Mouse (Mus musculus) cerebellum, adult 9-11 months (tissue): Measurements from ENCODE around the gene Epb41l5.

Experiments used
- DNase-seq: peaks from one replicate; pipeline ENCODE4 v3.0.0; 2022

Epb41l5 gene

GRCm38 (mm10) chr1:119530941-119531340 lies 117.9 kb downstream of the Epb41l5 start:
- no peak for DNase-seq

GRCm38 (mm10) chr1:119525689-119526591 lies 122.9 kb downstream of the Epb41l5 start, which contains the start of gene Tmem185b:
TSS of gene Tmem185b (plus strand) at chr1:119526160.
- DNase-seq = peak; percentile 91

DNA sequence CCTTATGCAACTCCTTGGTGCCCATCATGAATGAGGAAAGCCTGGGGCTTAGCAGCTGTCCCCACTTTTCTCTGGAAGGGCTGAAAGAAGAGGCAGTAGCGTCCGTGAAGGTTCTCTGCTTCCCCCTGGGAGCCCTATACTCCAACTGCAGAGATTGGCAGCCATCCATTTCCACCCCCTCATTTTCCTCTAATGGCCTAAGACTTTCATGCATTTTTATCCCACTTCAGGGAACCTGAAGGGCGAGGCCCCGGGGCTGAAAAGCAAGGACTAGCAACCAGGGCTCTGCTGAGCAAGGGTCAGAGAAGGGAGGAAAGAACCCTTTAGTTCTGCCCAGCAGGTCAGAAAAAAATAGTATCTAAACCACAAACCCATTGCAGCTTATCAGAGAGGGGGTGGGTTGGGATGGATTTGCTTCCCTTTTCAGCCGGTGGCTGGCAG lies 123.8 kb downstream of the Epb41l5 start:
- DNase-seq = peak; percentile 56

DNA sequence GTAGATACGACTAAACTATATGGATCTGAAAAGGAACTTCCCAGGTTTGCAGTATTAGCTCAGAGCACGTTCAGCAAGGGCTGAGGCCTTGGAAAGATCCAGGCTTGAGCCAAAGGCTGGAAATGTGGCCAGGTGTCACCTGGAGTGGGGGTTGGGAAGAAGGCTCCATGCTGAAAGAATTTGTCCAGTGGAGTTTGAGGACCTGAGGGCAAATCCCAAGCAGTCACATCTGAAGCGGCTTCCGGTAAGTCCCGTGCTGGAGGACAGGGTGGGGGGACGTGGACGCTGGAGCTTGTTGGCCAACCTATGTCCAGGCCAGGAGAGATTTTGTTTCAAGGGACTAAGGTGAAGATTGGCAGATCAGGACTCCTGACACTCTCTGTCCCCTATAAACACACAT lies 125.0 kb downstream of the Epb41l5 start:
- DNase-seq = no peak

- DNase-seq = no peak
Measured at GRCm38 (mm10) chr1:119523369-119523768, 125.4 kb downstream of the Epb41l5 start.

- DNase-seq = no peak
Measured at GRCm38 (mm10) chr1:119522726-119523125, 126.1 kb downstream of the Epb41l5 start.

DNA sequence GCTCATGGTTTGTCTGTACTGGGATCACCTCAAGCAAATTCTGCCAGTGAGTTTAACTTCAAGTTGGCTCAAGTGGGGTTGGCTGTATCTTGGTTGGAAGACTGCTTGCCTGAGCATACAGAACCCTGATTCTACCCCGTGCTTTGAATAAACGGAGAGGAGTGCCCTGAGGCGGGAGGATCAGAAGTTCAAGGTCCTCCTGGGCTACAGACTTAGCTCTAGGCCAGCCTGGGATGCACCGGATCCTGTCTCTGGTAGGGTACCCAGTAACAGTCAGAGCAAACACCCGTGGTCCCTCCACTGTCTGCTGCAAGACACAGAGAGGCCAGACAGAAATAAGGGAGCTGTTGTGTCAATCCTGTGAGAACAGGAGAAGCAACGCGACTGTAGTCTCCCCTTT lies 127.1 kb downstream of the Epb41l5 start:
- DNase-seq = no peak

- no peak for DNase-seq
Measured at GRCm38 (mm10) chr1:119521029-119521428, 127.8 kb downstream of the Epb41l5 start.

DNA sequence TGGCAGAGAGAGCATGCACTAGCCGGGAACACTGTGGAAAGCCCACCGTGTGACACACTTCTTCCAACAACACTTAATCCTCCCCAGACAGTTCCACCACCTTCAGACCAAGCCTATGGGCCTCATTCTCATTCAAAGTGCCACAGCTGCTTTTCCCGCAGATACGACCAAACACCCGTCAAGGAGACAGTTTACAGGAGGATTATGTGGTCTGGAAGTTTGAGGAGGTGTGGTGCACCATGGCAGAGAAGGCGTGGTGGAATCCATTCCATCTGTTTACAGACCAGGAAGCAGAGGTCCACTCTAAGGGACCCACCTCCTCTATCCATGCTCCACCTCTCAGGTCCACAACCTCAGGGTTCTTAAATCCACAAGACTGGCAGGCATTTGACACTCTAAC lies 129.5 kb downstream of the Epb41l5 start:
- no peak for DNase-seq

DNA sequence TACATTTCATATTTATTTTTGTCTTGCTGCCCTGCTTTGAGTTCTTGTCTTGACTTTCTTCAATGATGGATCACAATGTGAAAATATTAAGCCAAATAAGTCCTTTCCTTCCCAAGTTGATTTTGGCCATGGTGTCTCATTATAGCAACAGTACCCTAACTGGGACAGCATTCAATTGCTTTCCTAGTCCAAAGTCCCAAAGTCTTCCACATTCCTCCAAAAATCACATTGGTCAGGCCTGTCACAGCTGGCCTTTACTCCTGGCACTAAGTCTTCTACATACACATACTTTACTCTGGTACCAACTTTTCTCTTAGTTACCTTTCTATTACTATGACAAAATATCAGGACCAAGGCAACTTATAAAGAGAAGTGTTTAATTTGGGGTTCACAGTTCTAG lies 130.0 kb downstream of the Epb41l5 start:
- no peak for DNase-seq

DNA sequence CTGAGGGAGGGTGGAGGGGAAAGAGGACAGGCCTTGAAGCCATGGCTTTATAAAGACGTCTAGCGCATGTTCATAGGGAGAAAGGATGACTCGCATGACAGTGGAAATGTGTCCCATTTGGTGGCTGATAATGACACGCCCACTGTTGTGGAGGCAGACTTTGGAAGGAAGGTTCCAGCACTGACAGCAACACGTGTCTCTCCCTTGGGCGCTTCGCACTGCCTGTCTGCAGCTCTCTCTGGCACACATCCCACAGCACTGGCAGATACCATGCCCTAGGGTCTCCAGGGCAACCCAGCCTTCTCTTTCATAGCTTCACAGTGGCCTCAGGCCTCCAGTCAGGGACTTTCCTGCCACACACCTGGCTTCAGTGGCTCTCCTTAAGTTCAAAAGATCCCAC lies 130.7 kb downstream of the Epb41l5 start:
- no peak for DNase-seq

DNA sequence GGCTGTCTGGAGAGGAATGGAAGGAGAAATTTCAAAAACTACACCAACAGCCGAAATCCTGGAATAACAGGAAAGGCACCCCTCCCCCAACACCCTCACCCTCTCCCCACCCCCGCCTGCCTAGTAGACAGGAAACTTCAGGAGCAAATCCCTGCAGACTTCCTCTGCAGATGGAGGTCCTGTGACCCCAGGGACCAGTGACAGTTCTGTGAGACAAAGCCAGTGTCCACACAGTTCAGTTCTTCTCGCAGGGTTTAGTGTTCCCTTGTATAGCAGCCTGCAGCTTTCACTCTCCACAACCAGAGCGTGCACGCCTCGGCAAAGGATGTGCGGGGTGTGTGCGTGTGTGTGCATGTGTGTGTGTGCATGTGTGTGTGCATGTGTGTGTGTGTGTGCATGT lies 137.9 kb downstream of the Epb41l5 start:
- no peak for DNase-seq

DNA sequence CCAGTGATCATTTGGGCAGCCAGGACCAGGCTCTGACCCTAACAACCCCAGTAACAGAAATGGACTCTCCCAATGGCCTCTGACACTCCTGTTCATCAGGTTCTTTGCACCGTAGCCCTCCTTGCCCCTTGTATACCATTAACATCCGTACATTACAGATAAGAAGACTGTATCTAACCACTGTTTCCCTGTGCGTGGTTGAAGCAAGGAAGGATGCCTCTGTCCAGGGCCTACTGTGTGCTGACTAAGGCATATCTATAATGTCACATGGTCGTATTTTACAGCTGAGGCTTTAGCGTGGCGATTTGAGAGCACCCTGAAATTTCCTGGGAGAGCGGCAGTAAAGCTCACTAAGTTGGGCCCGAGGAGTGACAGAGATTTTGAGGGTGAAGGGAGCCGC lies 138.4 kb downstream of the Epb41l5 start:
- no peak for DNase-seq

GRCm38 (mm10) chr1:119509474-119509873 lies 139.3 kb downstream of the Epb41l5 start:
- DNase-seq = no peak

GRCm38 (mm10) chr1:119508548-119508947 lies 140.3 kb downstream of the Epb41l5 start:
- DNase-seq = no peak

- no peak for DNase-seq
Measured at GRCm38 (mm10) chr1:119505951-119506350, 142.8 kb downstream of the Epb41l5 start.

DNA sequence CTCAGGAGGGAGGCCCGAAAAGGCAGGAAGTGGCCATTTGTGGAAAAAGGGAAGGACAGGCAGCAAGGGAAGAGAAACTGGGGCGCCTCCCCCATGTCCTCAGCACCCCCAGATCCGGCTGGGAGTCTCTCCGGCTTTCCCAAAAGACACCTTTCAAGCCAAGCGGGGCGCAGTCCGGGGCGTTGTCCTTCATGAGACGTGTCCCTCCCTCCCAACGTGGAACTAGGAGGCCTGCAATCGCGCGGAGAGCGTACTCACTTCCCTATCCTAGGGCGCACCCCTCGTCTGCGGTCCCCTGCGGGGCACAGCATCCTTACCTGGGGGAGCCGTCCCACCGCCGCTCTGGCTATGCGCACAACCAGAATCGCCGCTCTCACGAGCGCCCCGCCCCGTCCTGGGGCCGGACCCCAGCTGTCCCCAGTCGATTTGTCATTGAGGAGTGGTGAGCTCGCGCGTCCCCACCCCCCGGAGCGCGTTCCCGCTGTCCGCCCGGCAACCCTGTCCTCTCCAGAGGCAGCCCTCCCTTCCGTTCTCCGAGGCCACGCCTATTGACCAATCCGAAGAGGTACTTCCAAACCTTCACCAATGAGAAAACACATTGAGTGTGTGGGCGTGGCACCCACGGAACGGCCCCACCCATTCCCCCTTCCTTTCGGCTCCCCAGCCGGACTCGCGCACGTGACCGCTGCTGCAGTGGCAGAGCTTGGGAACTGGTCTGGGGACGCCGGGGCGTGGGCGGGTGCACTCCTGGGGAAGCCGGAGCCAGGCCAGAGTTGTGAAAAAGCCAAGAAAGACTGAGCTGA lies 144.3 kb downstream of the Epb41l5 start, which contains the start of gene Ralb:
TSS of gene Ralb (minus strand) at position 535 of the 803 bp plus-strand sequence.
- DNase-seq = peak; percentile 98

- DNase-seq = no peak
Measured at GRCm38 (mm10) chr1:119503808-119504207, 145.0 kb downstream of the Epb41l5 start.

- no peak for DNase-seq
Measured at GRCm38 (mm10) chr1:119503181-119503580, 145.6 kb downstream of the Epb41l5 start.

DNA sequence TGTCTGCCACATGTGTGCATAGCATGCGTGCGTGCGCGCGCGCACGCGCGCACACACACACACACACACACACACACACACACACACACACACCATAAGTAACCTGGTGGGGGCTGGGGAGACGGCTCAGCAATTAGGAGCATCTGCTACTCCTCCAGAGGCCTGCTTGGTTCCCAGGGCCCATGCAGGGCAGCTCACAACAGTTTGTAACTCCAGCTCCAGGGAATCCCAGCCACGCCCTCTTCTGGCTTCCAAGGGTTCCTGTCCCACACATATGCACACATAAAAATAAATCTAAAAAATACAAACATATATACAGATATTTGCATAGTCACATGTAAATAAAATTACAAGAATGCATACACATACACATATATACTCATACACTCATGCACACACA lies 146.1 kb downstream of the Epb41l5 start:
- no peak for DNase-seq

GRCm38 (mm10) chr1:119501881-119502280 lies 146.9 kb downstream of the Epb41l5 start:
- DNase-seq = no peak

GRCm38 (mm10) chr1:119499456-119499855 lies 149.3 kb downstream of the Epb41l5 start:
- no peak for DNase-seq

DNA sequence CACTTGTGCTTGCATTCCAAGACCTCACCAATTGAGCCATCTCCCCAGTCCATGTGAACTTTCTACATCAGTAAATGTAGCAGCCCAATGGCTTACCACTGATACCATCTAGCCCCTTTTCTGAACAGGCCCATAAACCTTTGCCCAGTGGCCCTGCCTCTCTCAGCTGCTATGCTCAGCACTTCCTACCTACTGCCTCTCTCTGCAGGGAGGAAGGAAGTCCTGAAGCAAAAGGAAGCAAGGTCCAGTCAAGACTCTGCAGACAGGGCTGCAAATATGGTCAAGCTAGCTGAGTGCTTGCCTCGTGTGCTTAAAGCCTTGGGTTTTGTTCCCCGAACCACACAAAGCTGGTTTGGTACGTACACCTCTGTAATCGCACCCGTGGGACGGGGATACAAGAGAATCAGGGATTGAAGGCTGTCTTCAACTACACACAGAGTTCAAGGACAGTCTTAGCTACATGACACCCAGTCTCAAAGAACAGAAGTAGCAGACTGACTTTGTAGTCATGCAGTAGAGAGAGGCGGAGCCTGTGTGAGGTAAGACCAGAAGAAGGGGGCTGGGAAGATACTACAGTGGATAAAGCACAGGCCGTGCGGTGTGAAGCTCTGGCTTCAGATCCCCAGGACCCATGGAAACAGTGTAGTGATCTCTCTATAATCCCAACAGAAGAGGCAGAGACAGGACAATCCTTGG lies 150.1 kb downstream of the Epb41l5 start:
- no peak for DNase-seq
